Mouse (Mus musculus) midbrain, embryonic 15.5 days (tissue): ENCODE data around the gene Il1f5. TPM values are rescaled to one million over a fixed set of nuclear protein-coding genes. Genes with fewer than 3 reads are reported as not detected.

Experiments
- polyA plus RNA-seq: library from polyadenylated mRNA; unstranded; fragments of >200 nt; fragmentation: Nextera tagmentation; extraction: Ambion mirVana; gene quantifications from 2 replicates; pipeline ENCODE4 v1.2.1, GENCODE M21; 2015

The Il1f5 gene
- polyA plus RNA-seq, 1 experiment from 2014 or later: not detected

Other genes starting within 250 kb of the Il1f5 start
- gene Hnmt, start 227.6 kb upstream of the Il1f5 start, polyA plus RNA-seq: 6.5 and 7.9 TPM in 2 replicates
- not detected in 2 replicates for gene Tbpl2, start 180.4 kb upstream of the Il1f5 start, polyA plus RNA-seq
- gene Il1f8, start 123.8 kb upstream of the Il1f5 start, polyA plus RNA-seq: not detected in 2 replicates
- not detected in 2 replicates for gene Il1f9, start 90.5 kb upstream of the Il1f5 start, polyA plus RNA-seq
- gene Il1f6, start 61.5 kb upstream of the Il1f5 start, polyA plus RNA-seq: not detected in 2 replicates
- not detected in 2 replicates for gene Il1f10, start 14.2 kb downstream of the Il1f5 start, polyA plus RNA-seq
- gene Il1rn, start 59.9 kb downstream of the Il1f5 start, polyA plus RNA-seq: 0.72 TPM in 1 of 2 replicates, not detected in the other
- 0.69 and 0.72 TPM in 2 replicates for gene Psd4, start 90.6 kb downstream of the Il1f5 start, polyA plus RNA-seq
- gene Pax8, start 198.6 kb downstream of the Il1f5 start, polyA plus RNA-seq: 3.3 and 3.6 TPM in 2 replicates